Mouse (Mus musculus): Measurements from ENCODE around the gene Cd6.

GRCm38 (mm10) chr19:10804850-10805660, 24.8 kb downstream of the Cd6 start:
- no peak for TF ChIP-seq CTCF (IDR thresholded peaks at IDR 0.05; ENCODE audit: control insufficient read depth, insufficient read depth, low read length)
- TF ChIP-seq POLR2A (IDR thresholded peaks at IDR 0.05; ENCODE audit: borderline replicate concordance, control insufficient read depth, low read depth, low read length), result no peak
